ENCODE assay signal across 10 mouse cellular contexts in the genomic region with DNA sequence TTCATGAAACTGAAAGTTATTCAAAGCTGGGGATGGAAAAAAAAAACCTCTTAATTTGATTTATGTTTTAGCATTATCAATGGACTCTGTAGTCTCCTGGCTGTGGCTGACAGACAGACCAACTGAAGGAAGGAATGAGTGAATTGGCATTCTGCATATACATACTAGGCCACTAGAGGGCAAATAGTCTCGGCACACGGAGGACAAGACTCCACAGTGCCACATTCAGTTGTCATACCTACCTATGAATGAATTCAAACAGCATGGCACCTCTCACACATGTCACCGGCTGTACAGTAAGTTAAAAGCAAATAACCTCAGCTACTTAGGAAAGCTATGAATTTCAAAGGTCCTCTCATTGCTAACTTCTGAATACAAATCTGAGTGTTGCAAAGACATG.
DNase-seq lines count a peak whose midpoint lies in the region; ATAC-seq and TF ChIP-seq lines count a peak whose summit lies in the region.
"Had no signal": no experiment of that assay in that cellular context is flagged by ENCODE, and none has a peak within 500 bp of the region (broad histone marks: within the 10 kb centered on the region; RNA-seq: fewer than 3 reads in every experiment).

No protein-coding gene starts in this region.

- no peaks in the 10 kb centered on the region for H3K27me3 ChIP-seq in midbrain, postnatal 0 days (ENCODE audit: insufficient read depth, low read length)
- no peaks in the 10 kb centered on the region for H3K27me3 ChIP-seq in midbrain, embryonic 13.5 days
- H3K27me3 ChIP-seq: liver, embryonic 13.5 days; stomach, embryonic 15.5 days had no signal

- no peak for ATAC-seq in midbrain, postnatal 0 days (ENCODE audit: low FRiP score)
- ATAC-seq in midbrain, embryonic 13.5 days: no peak

- no peaks in the 10 kb centered on the region for H3K4me1 ChIP-seq in midbrain, postnatal 0 days (ENCODE audit: insufficient read depth, low read length)
- H3K4me1 ChIP-seq in midbrain, embryonic 13.5 days (replicated peaks): no peaks in the 10 kb centered on the region
- H3K4me1 ChIP-seq: liver, embryonic 13.5 days; stomach, embryonic 15.5 days had no signal

- H3K27ac ChIP-seq in gastrocnemius, adult 2 months: no peak overlapping the region
- no peak overlapping the region for H3K27ac ChIP-seq in midbrain, postnatal 0 days (ENCODE audit: low read depth, low read length)
- no peak overlapping the region for H3K27ac ChIP-seq in midbrain, embryonic 13.5 days
- H3K27ac ChIP-seq: liver, embryonic 13.5 days; stomach, embryonic 15.5 days had no signal

- 19% methylated on average over 3 of the region's 3 CpGs for WGBS in midbrain, postnatal 0 days
- WGBS in midbrain, embryonic 13.5 days: 30% methylated on average over 3 of the region's 3 CpGs

- H3K9ac ChIP-seq in midbrain, postnatal 0 days (replicated peaks; ENCODE audit: low read length, poor library complexity, severe bottlenecking): no peak overlapping the region
- no peak overlapping the region for H3K9ac ChIP-seq in midbrain, embryonic 13.5 days (replicated peaks)
- H3K9ac ChIP-seq: liver, embryonic 13.5 days; stomach, embryonic 15.5 days had no signal

- no peak overlapping the region for H3K4me3 ChIP-seq in gastrocnemius, adult 2 months
- H3K4me3 ChIP-seq in midbrain, postnatal 0 days (ENCODE audit: low read depth, low read length): no peak overlapping the region
- H3K4me3 ChIP-seq in midbrain, embryonic 13.5 days (replicated peaks): no peak overlapping the region
- H3K4me3 ChIP-seq: liver, embryonic 13.5 days; stomach, embryonic 15.5 days had no signal

- H3K4me2 ChIP-seq in midbrain, postnatal 0 days (ENCODE audit: low read depth, low read length, poor library complexity, severe bottlenecking): no peak overlapping the region
- H3K4me2 ChIP-seq in midbrain, embryonic 13.5 days (replicated peaks): no peak overlapping the region
- H3K4me2 ChIP-seq: liver, embryonic 13.5 days; stomach, embryonic 15.5 days had no signal

- no peaks in the 10 kb centered on the region for H3K9me3 ChIP-seq in midbrain, postnatal 0 days (ENCODE audit: low read length)
- no peaks in the 10 kb centered on the region for H3K9me3 ChIP-seq in midbrain, embryonic 13.5 days
- H3K9me3 ChIP-seq: liver, embryonic 13.5 days; stomach, embryonic 15.5 days had no signal

- TF ChIP-seq POLR2A in brain, embryonic 14.5 days (IDR thresholded peaks at IDR 0.05; ENCODE audit: borderline replicate concordance, extremely low read depth, insufficient read depth, insufficient read length, poor library complexity, severe bottlenecking): no peak

- DNase-seq in gastrocnemius, adult 2 months: no peak
- no peak for DNase-seq in gastrocnemius, postnatal 36 days
- peak; percentile 64 for DNase-seq in midbrain, postnatal 0 days (ENCODE audit: low spot score)
- DNase-seq in brain, embryonic 14.5 days (ENCODE audit: low read depth): peak; percentile 63
- DNase-seq in layer of hippocampus, adult 9-10 months (ENCODE audit: low spot score): peak; percentile 17
- peak; percentile 4 to 6 for DNase-seq in thymus, postnatal 36 days
- DNase-seq in urinary bladder, adult 18-20 months (ENCODE audit: low spot score in 2 of 2): no peak
- DNase-seq: liver, embryonic 13.5 days had no signal

- no peaks in the 10 kb centered on the region for H3K36me3 ChIP-seq in midbrain, postnatal 0 days (ENCODE audit: insufficient read depth, low read length)
- no peaks in the 10 kb centered on the region for H3K36me3 ChIP-seq in midbrain, embryonic 13.5 days
- H3K36me3 ChIP-seq: liver, embryonic 13.5 days; stomach, embryonic 15.5 days had no signal

- intact Hi-C loops in gastrocnemius, adult 2 months (cut with DNase I): loop anchor here (5.0 kb wide), 1 partner anchor 399 kb away; no protein-coding TSS in a partner anchor
- intact Hi-C loops in gastrocnemius, postnatal 36 days (cut with DNase I): loop anchor here (10.0 kb wide), 1 partner anchor 288 kb away; a partner anchor contains a TSS

- TF ChIP-seq CTCF in gastrocnemius, adult 2 months (IDR thresholded peaks at IDR 0.05): peak; percentile 69
- peak; percentile 81 for TF ChIP-seq CTCF in midbrain, postnatal 0 days (IDR thresholded peaks at IDR 0.05)
- TF ChIP-seq CTCF in brain, embryonic 14.5 days (IDR thresholded peaks at IDR 0.05; ENCODE audit: borderline replicate concordance, extremely low read depth, insufficient read depth, insufficient read length): peak; percentile 74; the same call in 1 of the 2 replicates

Comparison
In these comparisons a context has a peak if more than half of its experiments do, and no peak if none do; other contexts are left out.
1. DNase-seq: peak in midbrain, postnatal 0 days (single experiment), brain, embryonic 14.5 days (single experiment), layer of hippocampus, adult 9-10 months (single experiment) and thymus, postnatal 36 days (2 of 2); none in gastrocnemius, adult 2 months (single experiment), gastrocnemius, postnatal 36 days (0 of 2) and urinary bladder, adult 18-20 months (0 of 2).
2. Peak in every context shown above with its lines, with median percentiles within 50 percentile points of each other: CTCF ChIP-seq.